Mouse (Mus musculus): ENCODE data around the gene Armh1. TPM values are rescaled to one million over a fixed set of nuclear protein-coding genes. Genes with fewer than 3 reads are reported as not detected.
"Not testable (repeated sequence)": the region's sequence is repeated elsewhere in the genome, so short reads cannot be mapped to it uniquely, and the experiment has no call there.

The Armh1 gene
- total RNA-seq, 2 experiments from 2014 or later, result 0.15 TPM; not detected in 1

- peak; percentile 22 to 54 for DNase-seq
Measured at GRCm38 (mm10) chr4:117221836-117222235, 30.1 kb downstream of the Armh1 start.

DNA sequence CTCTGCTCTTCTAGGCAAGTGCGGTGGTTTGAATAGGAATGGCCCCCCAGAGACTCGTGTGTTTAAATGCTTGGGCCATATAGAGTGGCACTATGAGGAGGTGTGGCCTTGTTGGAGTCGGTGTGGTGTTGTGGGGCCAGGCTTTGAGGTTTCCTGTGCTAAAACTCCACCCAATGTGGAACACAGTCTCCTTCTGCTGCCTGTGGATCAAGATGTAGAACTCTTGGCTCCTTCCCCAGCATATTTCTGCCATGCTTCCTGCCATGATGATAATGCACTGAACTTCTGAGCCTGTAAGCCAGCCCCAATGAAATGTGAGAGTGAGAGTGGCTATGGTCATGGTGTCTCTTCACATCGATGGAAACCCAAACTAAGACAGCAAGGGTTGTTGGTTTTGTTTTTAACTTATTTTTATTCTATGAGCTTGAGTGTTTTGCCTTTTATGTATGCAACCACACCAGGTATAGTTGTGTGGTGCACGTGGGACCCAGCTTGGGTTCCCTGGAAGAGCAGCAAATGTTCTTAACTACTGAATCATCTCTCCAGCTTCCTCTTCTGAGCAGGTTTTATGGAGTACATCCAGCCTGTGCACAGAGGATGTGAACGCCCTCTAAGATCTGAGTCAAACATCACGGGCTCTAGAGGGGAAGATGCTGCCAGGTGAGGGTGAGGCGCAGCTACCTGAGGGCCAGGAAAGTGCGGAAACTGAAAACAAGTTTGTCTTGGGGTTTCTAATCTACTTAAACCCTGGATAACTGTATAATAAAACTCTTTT, 31.0 kb downstream of the Armh1 start:
- no peak for DNase-seq

DNA sequence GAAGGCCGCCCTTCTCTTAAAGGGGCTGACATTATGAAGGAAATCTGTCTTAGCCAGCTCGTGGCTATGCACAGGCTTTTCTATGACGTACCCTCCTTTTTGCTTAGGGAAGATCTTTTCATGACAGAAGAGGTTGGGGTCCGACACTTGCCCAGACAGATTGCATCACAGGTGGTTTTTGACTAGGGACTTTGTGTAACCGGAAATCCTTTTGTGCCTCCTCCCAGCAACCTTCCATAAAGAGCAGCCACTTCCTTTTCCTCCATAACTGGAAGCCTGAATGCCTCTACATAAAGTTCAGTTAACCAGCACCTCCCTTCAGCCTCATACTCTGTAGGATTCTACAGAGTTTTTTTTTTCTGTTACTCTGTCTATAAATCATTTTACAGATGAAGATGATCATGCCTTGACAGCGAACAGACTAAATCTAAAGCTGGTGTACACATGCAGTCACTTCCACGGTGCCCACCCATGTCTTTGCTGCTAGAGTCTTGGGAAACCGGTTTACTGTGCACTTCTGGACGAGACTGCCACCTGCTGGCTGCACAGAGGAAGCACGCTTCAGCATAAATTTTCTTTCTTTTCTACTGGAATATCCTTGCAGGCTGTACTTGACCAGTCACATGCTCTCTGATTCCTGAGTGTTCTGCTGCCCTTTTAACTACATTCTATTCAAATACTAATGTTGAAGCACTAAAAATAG, 33.3 kb downstream of the Armh1 start:
- peak; percentile 44 to 72 for DNase-seq

DNA sequence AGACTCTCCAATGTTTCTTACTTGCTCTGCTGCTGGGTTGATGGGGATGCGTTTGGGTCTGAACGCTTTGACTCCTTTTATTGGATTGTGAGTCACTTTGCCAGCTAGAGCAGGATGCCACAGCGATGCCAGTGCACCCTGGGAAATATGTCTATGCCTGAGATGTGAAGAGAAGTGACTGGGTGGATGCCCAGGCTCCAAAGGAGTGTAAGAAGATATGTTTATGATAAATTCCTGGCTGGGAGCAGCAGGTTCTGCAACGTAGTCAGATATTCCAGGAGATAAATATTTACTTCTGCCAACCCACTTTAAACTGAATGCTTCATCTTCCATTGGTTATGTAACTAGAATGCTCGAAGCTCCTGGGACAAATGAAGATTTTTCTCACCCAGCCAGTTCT, 34.9 kb downstream of the Armh1 start:
- no peak for DNase-seq

- DNase-seq, result no peak
Measured at GRCm38 (mm10) chr4:117214250-117214649, 37.7 kb downstream of the Armh1 start.

DNA sequence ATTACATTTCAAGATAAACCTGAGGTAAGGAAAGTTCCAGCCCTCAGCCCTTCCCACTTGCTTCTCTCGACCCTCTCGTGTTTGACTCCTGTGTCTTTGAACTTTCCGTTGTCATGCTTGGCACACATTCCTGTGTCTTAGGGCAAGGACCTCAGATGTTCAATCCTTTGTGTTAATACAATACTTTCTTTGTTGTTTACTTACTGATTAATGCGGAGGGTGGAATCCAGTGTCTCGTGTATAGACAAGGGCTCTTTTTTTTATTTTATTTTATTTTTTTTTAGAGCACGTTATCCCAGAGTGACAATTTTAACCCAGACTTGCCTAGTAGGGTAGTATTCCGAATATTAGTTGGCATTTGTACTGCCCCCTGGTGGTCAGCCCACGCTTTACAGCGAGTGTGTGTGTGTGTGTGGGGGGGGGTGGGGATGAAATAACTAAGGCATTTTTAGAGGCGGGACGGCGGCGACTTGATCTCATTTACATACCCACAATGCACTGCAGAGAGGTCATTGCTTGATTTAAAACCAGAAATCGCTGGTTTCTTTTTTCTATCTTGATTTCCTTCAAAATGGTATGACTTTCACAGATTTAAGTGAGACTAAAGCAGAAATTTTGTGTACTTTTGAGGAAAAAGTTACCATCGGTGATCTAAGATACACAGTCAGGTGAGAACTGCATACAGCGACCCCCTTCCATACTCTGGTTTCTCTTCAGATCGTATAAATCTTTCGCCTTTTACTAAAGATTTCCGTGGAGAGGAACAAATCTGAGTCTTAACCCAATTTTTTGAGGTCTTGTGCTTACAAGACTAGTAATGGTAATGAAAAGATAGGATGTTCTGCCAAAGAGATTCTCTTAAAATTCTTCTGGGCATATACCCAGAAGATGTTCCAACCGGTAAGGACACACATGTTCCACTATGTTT, 41.5 kb downstream of the Armh1 start:
- DNase-seq, result peak; percentile 75 to 88

GRCm38 (mm10) chr4:117209592-117209991, 42.3 kb downstream of the Armh1 start:
- no peak for DNase-seq

- no peak for DNase-seq
Measured at GRCm38 (mm10) chr4:117202992-117203354, 49.0 kb downstream of the Armh1 start.

- DNase-seq, result peak; percentile 63 to 73
Measured at GRCm38 (mm10) chr4:117202046-117202991, 49.6 kb downstream of the Armh1 start.

GRCm38 (mm10) chr4:117191804-117192203, 60.1 kb downstream of the Armh1 start:
- no peak for DNase-seq

DNA sequence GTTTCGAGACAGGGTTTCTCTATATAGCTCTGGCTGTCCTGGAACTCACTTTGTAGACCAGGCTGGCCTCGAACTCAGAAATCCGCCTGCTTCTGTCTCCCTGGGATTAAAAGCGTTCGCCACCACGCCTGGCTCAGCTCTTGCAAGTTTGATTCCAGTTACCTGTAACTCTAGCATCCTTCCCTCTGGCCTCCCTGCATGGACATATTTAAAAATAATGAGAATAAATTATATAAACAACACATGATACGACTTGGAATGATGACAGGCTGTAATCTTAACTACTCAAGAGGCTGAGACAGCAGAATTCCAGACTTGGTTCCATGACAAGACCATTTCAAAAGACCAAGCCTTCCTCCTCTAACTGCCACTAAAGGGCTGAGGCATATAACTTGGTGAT, 61.3 kb downstream of the Armh1 start:
- no peak for DNase-seq

- DNase-seq, result peak; percentile 34 to 73
Measured at GRCm38 (mm10) chr4:117189856-117190543, 61.9 kb downstream of the Armh1 start.

DNA sequence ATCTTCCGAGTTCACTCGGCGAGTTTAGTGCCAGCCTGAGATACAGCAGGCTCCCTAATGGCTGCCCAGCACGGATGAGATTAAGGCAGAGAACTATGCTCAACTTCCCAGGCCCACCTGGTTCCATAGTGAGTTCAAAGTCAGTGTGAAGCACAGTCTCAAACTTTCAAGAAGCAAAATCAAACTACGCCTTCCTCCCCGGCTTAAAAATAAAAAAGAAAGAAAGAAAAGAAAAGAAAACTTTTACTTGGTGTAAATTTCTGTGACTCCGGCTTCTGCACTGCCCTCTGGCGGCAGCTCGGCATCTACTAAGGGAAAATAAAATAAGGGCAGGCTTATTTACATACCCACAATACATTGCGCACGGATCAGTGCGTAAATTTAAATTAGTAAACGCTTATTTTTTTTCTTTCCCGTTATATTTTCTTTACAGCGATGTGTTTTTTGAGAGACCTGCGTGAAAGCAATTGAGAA, 62.5 kb downstream of the Armh1 start:
- peak; percentile 86 to 93 for DNase-seq

DNA sequence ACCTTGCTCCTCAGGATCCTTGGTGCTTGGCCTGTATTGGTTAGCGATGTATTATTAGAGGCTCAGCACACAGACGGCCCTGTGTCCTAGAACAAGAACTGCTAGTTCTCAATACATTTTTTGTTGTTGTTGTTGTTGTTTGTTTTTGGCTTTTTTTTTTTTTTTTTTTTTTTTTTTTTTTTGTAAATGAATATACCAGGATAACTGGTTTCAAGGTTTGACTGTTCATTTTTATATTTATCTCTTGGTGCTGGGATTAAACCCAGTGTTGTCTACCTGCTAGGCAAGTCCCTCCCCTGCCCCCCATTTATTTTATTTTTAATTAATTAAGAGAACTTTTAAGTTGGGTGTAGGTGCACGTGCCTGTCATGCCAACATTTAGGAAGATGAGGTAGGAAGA, 63.0 kb downstream of the Armh1 start:
- no peak for DNase-seq

DNA sequence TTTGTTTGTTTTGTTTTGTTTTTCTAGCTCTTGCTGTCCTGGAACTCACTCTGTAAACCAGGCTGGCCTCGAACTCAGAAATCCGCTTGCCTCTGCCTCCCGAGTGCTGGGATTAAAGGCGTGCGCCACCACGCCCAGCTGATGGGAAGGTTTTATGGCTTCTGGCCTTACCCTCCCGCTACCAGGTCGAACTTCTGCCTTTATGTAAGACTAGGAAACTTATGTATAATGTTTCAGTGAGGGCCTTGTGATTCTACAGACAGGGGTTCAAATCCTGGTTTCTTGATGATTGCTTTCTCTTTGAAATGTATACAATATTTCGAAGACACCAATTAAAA, 69.2 kb downstream of the Armh1 start:
- DNase-seq, result not testable (repeated sequence)

DNA sequence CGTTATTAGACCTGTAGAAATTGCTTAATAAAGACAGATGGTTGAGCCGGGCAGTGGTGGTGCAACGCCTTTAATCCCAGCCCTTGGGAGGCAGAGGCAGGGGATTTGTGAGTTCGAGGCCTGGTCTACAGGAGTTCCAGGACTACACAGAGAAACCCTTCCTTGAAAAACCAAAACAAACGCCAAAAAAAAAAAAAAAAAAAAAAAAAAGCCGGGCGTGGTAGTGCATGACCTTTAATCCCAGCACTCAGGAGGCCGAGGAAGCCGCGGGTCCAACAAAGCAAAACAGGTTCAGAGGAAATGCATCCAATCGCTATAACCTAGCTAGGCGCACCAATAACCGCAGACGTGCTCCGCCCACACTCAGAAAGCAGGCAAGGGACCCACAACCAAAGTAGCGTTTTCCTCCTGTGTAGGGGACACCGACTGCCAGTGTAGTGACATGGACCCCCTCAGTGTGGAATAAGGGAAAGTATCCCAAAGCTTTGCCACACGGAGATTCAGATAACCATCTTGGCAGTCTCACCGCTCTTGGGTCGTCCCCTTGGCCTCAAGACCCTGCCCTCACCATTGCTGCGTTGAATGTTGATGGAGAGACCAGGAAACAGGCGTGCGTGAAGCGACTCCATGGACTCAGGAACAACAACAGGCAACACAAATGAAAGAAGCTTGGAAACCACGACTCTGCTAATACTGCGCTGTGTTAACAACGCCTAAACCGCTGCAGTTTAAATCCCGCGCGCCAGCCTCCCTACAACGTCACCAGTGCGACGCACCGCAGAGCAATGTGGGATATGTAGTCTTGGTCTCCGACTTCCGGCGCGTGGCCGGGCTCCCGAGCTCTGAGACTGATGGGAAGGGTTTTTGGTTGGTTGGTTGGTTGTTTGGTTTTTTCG, 69.8 kb downstream of the Armh1 start, which contains the start of gene Kif2c:
Gene Kif2c, minus strand, starts transcription at position 777 of the 896 bp plus-strand sequence.
- DNase-seq, result peak; percentile 93 to 97

- DNase-seq, result no peak
Measured at GRCm38 (mm10) chr4:117169936-117170335, 82.0 kb downstream of the Armh1 start.
